ENCODE assay signal across 28 mouse cellular contexts in genomic region chr4:140872686-140872992, GRCm38 (mm10). TPM values are rescaled to one million over a fixed set of nuclear protein-coding genes. Genes with fewer than 3 reads are reported as not detected.
DNase-seq lines count a peak whose midpoint lies in the region; ATAC-seq and TF ChIP-seq lines count a peak whose summit lies in the region.
"Had no signal": no experiment of that assay in that cellular context is flagged by ENCODE, and none has a peak within 500 bp of the region (broad histone marks: within the 10 kb centered on the region; RNA-seq: fewer than 3 reads in every experiment).

No protein-coding gene starts in this region.

- no peak overlapping the region for H3K27ac ChIP-seq in liver, embryonic 11.5 days (ENCODE audit: low read depth, low read length)
- peak overlapping the region; percentile 20 for H3K27ac ChIP-seq in bone marrow macrophage, adult 2 months (ENCODE audit: insufficient read depth, low read depth, low read length)
- H3K27ac ChIP-seq in macrophage = peak overlapping the region; percentile 73
- H3K27ac ChIP-seq: forebrain, embryonic 15.5 days; hindbrain, embryonic 12.5 days; kidney, embryonic 15.5 days; limb, embryonic 10.5 days; limb, embryonic 15.5 days; midbrain, embryonic 15.5 days; neural tube, embryonic 15.5 days had no signal

- no peaks in the 10 kb centered on the region for H3K79me2 ChIP-seq in macrophage (ENCODE audit: inconsistent target)

- peak; percentile 1 for DNase-seq in gastrocnemius, postnatal 14 days
- DNase-seq in gastrocnemius, postnatal 25 days = no peak
- DNase-seq in liver = peak; percentile 3
- no peak for DNase-seq in liver, embryonic 11.5 days (ENCODE audit: low spot score)
- no peak for DNase-seq in layer of hippocampus, postnatal 25 days (ENCODE audit: extremely low spot score in 1 of 2, low spot score in 1 of 2)
- DNase-seq: adrenal gland, postnatal 36 days; cerebellum, adult 8-10 months; heart, postnatal 36 days; kidney, adult 11 months; lung, adult 18-20 months; lung, postnatal 10 days; retina, postnatal 1 day; thymus, adult 2 months; thymus, postnatal 36 days had no signal

- H3K27me3 ChIP-seq in liver, embryonic 11.5 days (replicated peaks; ENCODE audit: control insufficient read depth, insufficient read depth, low read length) = peaks cover 8% of the 10 kb centered on the region
- H3K27me3 ChIP-seq: forebrain, embryonic 15.5 days; midbrain, embryonic 15.5 days had no signal

- H3K9ac ChIP-seq in liver, embryonic 11.5 days (ENCODE audit: low read depth, low read length) = no peak overlapping the region
- H3K9ac ChIP-seq: forebrain, embryonic 15.5 days; hindbrain, embryonic 12.5 days; kidney, embryonic 15.5 days; limb, embryonic 15.5 days; midbrain, embryonic 15.5 days; neural tube, embryonic 15.5 days had no signal

- no peak overlapping the region for H3K4me2 ChIP-seq in liver, embryonic 11.5 days
- H3K4me2 ChIP-seq: forebrain, embryonic 15.5 days; hindbrain, embryonic 12.5 days; kidney, embryonic 15.5 days; limb, embryonic 15.5 days; midbrain, embryonic 15.5 days; neural tube, embryonic 15.5 days had no signal

- H3K4me1 ChIP-seq in liver, embryonic 11.5 days (replicated peaks; ENCODE audit: control insufficient read depth, insufficient read depth, low read length) = peaks cover 8% of the 10 kb centered on the region; the same call in 1 of the 2 replicates
- H3K4me1 ChIP-seq in bone marrow macrophage, adult 2 months (ENCODE audit: control insufficient read depth, insufficient read depth, low read length) = peaks cover 34% of the 10 kb centered on the region

- no peak for TF ChIP-seq CTCF in bone marrow macrophage, adult 2 months (IDR thresholded peaks at IDR 0.05; ENCODE audit: low read depth, low read length)

- H3K4me3 ChIP-seq in liver, embryonic 11.5 days (ENCODE audit: low read depth, low read length) = no peak overlapping the region
- H3K4me3 ChIP-seq in bone marrow macrophage, adult 2 months (ENCODE audit: insufficient read depth, low read length) = no peak overlapping the region
- H3K4me3 ChIP-seq in macrophage (ENCODE audit: inconsistent target) = no peak overlapping the region
- H3K4me3 ChIP-seq: forebrain, embryonic 15.5 days; hindbrain, embryonic 12.5 days; kidney, embryonic 15.5 days; limb, embryonic 10.5 days; limb, embryonic 15.5 days; midbrain, embryonic 10.5 days; midbrain, embryonic 15.5 days; neural tube, embryonic 15.5 days had no signal

- no peaks in the 10 kb centered on the region for H3K9me3 ChIP-seq in liver, embryonic 11.5 days (ENCODE audit: control insufficient read depth, low read length)
- H3K9me3 ChIP-seq: forebrain, embryonic 15.5 days; kidney, embryonic 15.5 days; limb, embryonic 10.5 days; limb, embryonic 15.5 days; midbrain, embryonic 15.5 days; neural tube, embryonic 15.5 days had no signal

- ATAC-seq in liver, embryonic 11.5 days (replicated peaks; ENCODE audit: low FRiP score) = no peak
- ATAC-seq: CD4-positive, CD25-positive, alpha-beta regulatory T cell, adult 4 months; forebrain, embryonic 15.5 days; midbrain, embryonic 15.5 days had no signal

- H3K36me3 ChIP-seq in liver, embryonic 11.5 days (ENCODE audit: control insufficient read depth, insufficient read depth, low read length) = no peaks in the 10 kb centered on the region
- H3K36me3 ChIP-seq in macrophage (ENCODE audit: inconsistent target) = no peaks in the 10 kb centered on the region
- H3K36me3 ChIP-seq: forebrain, embryonic 15.5 days; hindbrain, embryonic 12.5 days; kidney, embryonic 15.5 days; limb, embryonic 10.5 days; limb, embryonic 15.5 days; midbrain, embryonic 10.5 days; midbrain, embryonic 15.5 days; neural tube, embryonic 15.5 days had no signal

- intact Hi-C loops in gastrocnemius, postnatal 14 days (cut with DNase I; ENCODE audit: low total_unique reads) = no loop called here

- 78% methylated on average over 5 of the region's 5 CpGs for WGBS in liver, embryonic 11.5 days
- 92% methylated on average over 5 of the region's 5 CpGs for WGBS in macrophage (ENCODE audit: missing documents)

- no peak for TF ChIP-seq POLR2A in bone marrow macrophage, adult 2 months (IDR thresholded peaks at IDR 0.05; ENCODE audit: borderline replicate concordance, low read depth, low read length)

RNA-seq across cellular contexts. Expression of gene Padi1, which starts 27.1 kb away (rescaled TPM):
- under 1 TPM; 0.07 to 0.08 TPM for total RNA-seq in gastrocnemius, postnatal 14 days (2021)
- under 1 TPM; 0.08 to 0.11 TPM for total RNA-seq in gastrocnemius, postnatal 25 days (2021)
- polyA plus RNA-seq in liver, embryonic 11.5 days (2014; fragmentation: Nextera tagmentation; extraction: Ambion mirVana) = 0.06 and 0.11 TPM in 2 replicates
- polyA plus RNA-seq in bone marrow macrophage, adult 2 months (2012; ENCODE audit: insufficient read depth, insufficient read length, missing spikeins) = not detected in 2 replicates
- not detected for total RNA-seq in macrophage (2018; cell fraction: chromatin; rRNA removed)
- under 1 TPM in 2 of 26 experiments, not detected in 24; under 0.01 to 0.03 TPM for total RNA-seq in macrophage (2018; cell fraction: cytosol; rRNA removed)
- total RNA-seq in macrophage (2018; cell fraction: nucleus; rRNA removed) = not detected
- not detected in 3 replicates for polyA plus RNA-seq in macrophage (2018)
- not detected for total RNA-seq in layer of hippocampus, postnatal 25 days (2021)
- total RNA-seq: adrenal gland, postnatal 36 days; gastrocnemius, postnatal 4 days; heart, adult 8-10 months; heart, postnatal 36 days had no signal
- polyA plus RNA-seq: forebrain, embryonic 15.5 days; small intestine, adult 2 months had no signal

RNA-seq across cellular contexts. Expression of gene Padi2, which starts 33.5 kb away (rescaled TPM):
- 100 to 1,000 TPM; 101 to 150 TPM for total RNA-seq in gastrocnemius, postnatal 14 days (2021)
- total RNA-seq in gastrocnemius, postnatal 25 days (2021) = 100 to 1,000 TPM; 148 to 165 TPM
- 2.4 and 2.8 TPM in 2 replicates for polyA plus RNA-seq in liver, embryonic 11.5 days (2014; fragmentation: Nextera tagmentation; extraction: Ambion mirVana)
- polyA plus RNA-seq in bone marrow macrophage, adult 2 months (2012; ENCODE audit: insufficient read depth, insufficient read length, missing spikeins) = 11.0 and 12.2 TPM in 2 replicates
- total RNA-seq in macrophage (2018; cell fraction: chromatin; rRNA removed) = 1 to 10 TPM in 12 of 26 experiments, under 1 TPM in 11, not detected in 3; 0.20 to 5.4 (median 1.2) TPM
- 1 to 10 TPM in 24 of 26 experiments, under 1 TPM in 2; 0.76 to 8.7 (median 3.5) TPM for total RNA-seq in macrophage (2018; cell fraction: cytosol; rRNA removed)
- total RNA-seq in macrophage (2018; cell fraction: nucleus; rRNA removed) = 1 to 10 TPM in 19 of 26 experiments, under 1 TPM in 7; 0.47 to 6.7 (median 1.9) TPM
- polyA plus RNA-seq in macrophage (2018) = 5.2 to 6.9 TPM (median 5.6 TPM) in 3 replicates
- total RNA-seq in layer of hippocampus, postnatal 25 days (2021) = 10 to 100 TPM; 21.2 to 22.2 TPM

Comparison
In these comparisons a context has a peak if more than half of its experiments do, and no peak if none do; other contexts are left out.
1. DNase-seq: peak in gastrocnemius, postnatal 14 days (single experiment) and liver (single experiment); none in gastrocnemius, postnatal 25 days (single experiment), liver, embryonic 11.5 days (single experiment) and layer of hippocampus, postnatal 25 days (0 of 2).
2. RNA of gene Padi2, which starts 33.5 kb away (total RNA-seq): 148 to 165 TPM in gastrocnemius, postnatal 25 days and 101 to 150 TPM in gastrocnemius, postnatal 14 days; 21.2 to 22.2 TPM in layer of hippocampus, postnatal 25 days; every median in the first group is over 4 times any median in the second.